Mouse (Mus musculus): ENCODE results near the gene Npr2.

DNA sequence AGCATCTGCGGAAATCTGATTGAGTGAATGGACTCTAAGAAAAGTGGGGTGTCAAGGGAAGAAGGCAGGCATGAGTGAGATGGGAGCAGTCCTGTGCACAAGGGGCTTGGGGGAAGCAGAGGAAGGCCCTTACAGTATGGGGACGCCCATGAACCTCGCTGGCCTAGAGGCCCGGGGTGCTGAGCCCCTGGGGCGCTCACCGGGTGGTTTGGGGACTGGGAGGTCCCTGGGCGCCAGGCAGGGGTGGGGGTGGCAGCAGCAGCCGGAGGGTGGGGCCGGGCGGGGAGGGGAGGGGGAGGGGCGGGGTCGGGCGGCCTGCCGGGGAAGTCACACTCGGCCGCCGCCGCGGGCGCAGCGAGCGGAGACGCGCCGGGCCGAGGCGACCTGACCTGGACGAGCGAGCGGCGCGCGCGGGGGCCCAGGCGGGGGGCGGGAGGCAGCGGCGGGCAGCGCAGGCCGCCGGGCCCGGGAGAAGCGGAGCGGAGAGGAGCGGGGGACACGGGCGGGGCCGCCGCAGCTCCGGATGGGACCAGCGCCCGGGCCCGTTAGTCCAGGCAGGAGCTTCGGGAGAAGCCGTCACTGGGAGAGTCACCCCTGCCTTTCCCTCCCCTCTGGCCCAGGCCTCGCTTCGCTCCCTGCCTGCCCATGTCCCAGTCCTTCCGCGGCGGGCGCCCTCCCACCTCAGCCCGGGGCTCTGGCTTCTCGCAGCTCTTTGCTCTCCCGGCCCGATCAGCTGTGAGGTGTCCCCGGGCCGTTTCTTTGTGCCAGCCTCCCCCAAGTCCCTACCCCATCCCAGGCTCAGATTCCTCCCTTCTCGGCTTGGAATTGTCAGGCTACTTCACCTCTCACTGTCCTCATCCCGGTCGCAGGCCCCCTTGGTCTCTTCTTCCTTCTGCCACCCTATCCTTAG is at the start of gene Npr2:
- TF ChIP-seq POLR2A (IDR thresholded peaks at IDR 0.05; ENCODE audit: control insufficient read depth, low read depth, low read length) (no peak), CTCF (IDR thresholded peaks at IDR 0.05; ENCODE audit: control insufficient read depth, insufficient read depth, insufficient replicate concordance, low read depth, low read length) (no peak)
